In genomic region chr2:30106364-30106763, GRCm38 (mm10) we compare ENCODE assay signal across 10 mouse cellular contexts. TPM values are rescaled to one million over a fixed set of nuclear protein-coding genes. Genes with fewer than 3 reads are reported as not detected.
DNase-seq lines count a peak whose midpoint lies in the region; ATAC-seq and TF ChIP-seq lines count a peak whose summit lies in the region.
"Had no signal": no experiment of that assay in that cellular context is flagged by ENCODE, and none has a peak within 500 bp of the region (broad histone marks: within the 10 kb centered on the region; RNA-seq: fewer than 3 reads in every experiment).

No protein-coding gene starts in this region.

- peaks cover 79% of the 10 kb centered on the region for H3K36me3 ChIP-seq in hindbrain, postnatal 0 days (ENCODE audit: insufficient read depth, low read length)

- H3K4me2 ChIP-seq in hindbrain, postnatal 0 days (ENCODE audit: low read depth, low read length): no peak overlapping the region
- H3K4me2 ChIP-seq: embryonic facial prominence, embryonic 13.5 days; lung, embryonic 15.5 days had no signal

- H3K4me3 ChIP-seq in gastrocnemius, adult 2 months: no peak overlapping the region
- no peak overlapping the region for H3K4me3 ChIP-seq in hindbrain, postnatal 0 days (ENCODE audit: low read length)
- H3K4me3 ChIP-seq: embryonic facial prominence, embryonic 13.5 days; lung, embryonic 15.5 days had no signal

- ATAC-seq in hindbrain, postnatal 0 days: no peak

- peak; percentile 49 for DNase-seq in gastrocnemius, adult 2 months
- no peak for DNase-seq in gastrocnemius, postnatal 25 days
- peak; percentile 42 for DNase-seq in ovary, postnatal 14 days (ENCODE audit: low spot score)
- no peak for DNase-seq in ovary, adult 18-20 months (ENCODE audit: low spot score)
- DNase-seq in adrenal gland, postnatal 10 days: peak; percentile 70
- DNase-seq in hindbrain, postnatal 0 days (ENCODE audit: low spot score): peak; percentile 46
- DNase-seq in lung, postnatal 4 days: peak; percentile 48 to 69
- no peak for DNase-seq in frontal cortex, postnatal 25 days (ENCODE audit: low spot score in 2 of 2)

- no peaks in the 10 kb centered on the region for H3K27me3 ChIP-seq in hindbrain, postnatal 0 days (ENCODE audit: insufficient read depth, low read length)
- H3K27me3 ChIP-seq: embryonic facial prominence, embryonic 13.5 days; lung, embryonic 15.5 days had no signal

- peak; percentile 71 for TF ChIP-seq CTCF in gastrocnemius, adult 2 months (IDR thresholded peaks at IDR 0.05)
- peak; percentile 80 for TF ChIP-seq CTCF in hindbrain, postnatal 0 days (IDR thresholded peaks at IDR 0.05; ENCODE audit: low read depth)

- intact Hi-C loops in gastrocnemius, adult 2 months (cut with DNase I): loop anchor here (10.0 kb wide), 1 partner anchor 58 kb away; no protein-coding TSS in a partner anchor

- H3K9ac ChIP-seq in hindbrain, postnatal 0 days (replicated peaks; ENCODE audit: low read length): no peak overlapping the region
- H3K9ac ChIP-seq: embryonic facial prominence, embryonic 13.5 days; lung, embryonic 15.5 days had no signal

- H3K4me1 ChIP-seq in hindbrain, postnatal 0 days (ENCODE audit: insufficient read depth, low read length): no peaks in the 10 kb centered on the region
- H3K4me1 ChIP-seq: embryonic facial prominence, embryonic 13.5 days; lung, embryonic 15.5 days had no signal

- no peaks in the 10 kb centered on the region for H3K9me3 ChIP-seq in hindbrain, postnatal 0 days (ENCODE audit: low read length)
- H3K9me3 ChIP-seq: embryonic facial prominence, embryonic 13.5 days; lung, embryonic 15.5 days had no signal

- H3K27ac ChIP-seq in gastrocnemius, adult 2 months: no peak overlapping the region
- no peak overlapping the region for H3K27ac ChIP-seq in hindbrain, postnatal 0 days
- H3K27ac ChIP-seq: embryonic facial prominence, embryonic 13.5 days; lung, embryonic 15.5 days had no signal

RNA-seq across cellular contexts. Expression of gene Zdhhc12, which starts 12.9 kb away (rescaled TPM):
- 1 to 10 TPM; 2.0 to 3.5 TPM for total RNA-seq in gastrocnemius, adult 2 months (2021)
- total RNA-seq in gastrocnemius, postnatal 25 days (2021): 1 to 10 TPM; 2.4 to 3.1 TPM
- 10 to 100 TPM; 14.9 to 19.0 TPM for total RNA-seq in adrenal gland, postnatal 10 days (2021)
- 25.4 and 35.0 TPM in 2 replicates for total RNA-seq in hindbrain, postnatal 0 days (2014; rRNA removed)
- 30.2 and 32.2 TPM in 2 replicates for polyA plus RNA-seq in hindbrain, postnatal 0 days (2015; fragmentation: Nextera tagmentation; extraction: Ambion mirVana)

RNA-seq across cellular contexts. Expression of gene Zer1, which starts 18.0 kb away (rescaled TPM):
- total RNA-seq in gastrocnemius, adult 2 months (2021): 10 to 100 TPM; 23.1 to 25.2 TPM
- total RNA-seq in gastrocnemius, postnatal 25 days (2021): 10 to 100 TPM; 20.1 to 20.3 TPM
- 10 to 100 TPM; 29.9 to 45.4 TPM for total RNA-seq in adrenal gland, postnatal 10 days (2021)
- total RNA-seq in hindbrain, postnatal 0 days (2014; rRNA removed): 77.6 and 99.2 TPM in 2 replicates
- polyA plus RNA-seq in hindbrain, postnatal 0 days (2015; fragmentation: Nextera tagmentation; extraction: Ambion mirVana): 14.0 and 14.6 TPM in 2 replicates

RNA-seq across cellular contexts. Expression of gene Tbc1d13, which starts 27.2 kb away (rescaled TPM):
- total RNA-seq in gastrocnemius, adult 2 months (2021): 10 to 100 TPM; 12.9 to 17.5 TPM
- total RNA-seq in gastrocnemius, postnatal 25 days (2021): 10 to 100 TPM; 12.2 to 13.5 TPM
- 10 to 100 TPM; 47.2 to 64.0 TPM for total RNA-seq in adrenal gland, postnatal 10 days (2021)
- 106 and 109 TPM in 2 replicates for total RNA-seq in hindbrain, postnatal 0 days (2014; rRNA removed)
- 9.4 and 10.8 TPM in 2 replicates for polyA plus RNA-seq in hindbrain, postnatal 0 days (2015; fragmentation: Nextera tagmentation; extraction: Ambion mirVana)

RNA-seq across cellular contexts. Expression of gene Pkn3, which starts 28.9 kb away (rescaled TPM):
- 1 to 10 TPM; 3.6 to 4.1 TPM for total RNA-seq in gastrocnemius, adult 2 months (2021)
- 1 to 10 TPM; 3.8 to 5.4 TPM for total RNA-seq in gastrocnemius, postnatal 25 days (2021)
- total RNA-seq in adrenal gland, postnatal 10 days (2021): 10 to 100 TPM in 1 of 2 experiments, 1 to 10 TPM in 1; 6.3 to 10.1 TPM
- total RNA-seq in hindbrain, postnatal 0 days (2014; rRNA removed): 1.2 and 4.5 TPM in 2 replicates
- polyA plus RNA-seq in hindbrain, postnatal 0 days (2015; fragmentation: Nextera tagmentation; extraction: Ambion mirVana): 0.99 and 1.0 TPM in 2 replicates

RNA-seq across cellular contexts. Expression of gene Set, which starts 49.2 kb away (rescaled TPM):
- total RNA-seq in gastrocnemius, adult 2 months (2021): 100 to 1,000 TPM in 1 of 2 experiments, 10 to 100 TPM in 1; 93.8 to 110 TPM
- 10 to 100 TPM; 75.4 to 85.1 TPM for total RNA-seq in gastrocnemius, postnatal 25 days (2021)
- 100 to 1,000 TPM; 216 to 221 TPM for total RNA-seq in adrenal gland, postnatal 10 days (2021)
- total RNA-seq in hindbrain, postnatal 0 days (2014; rRNA removed): 149 and 188 TPM in 2 replicates
- 332 and 334 TPM in 2 replicates for polyA plus RNA-seq in hindbrain, postnatal 0 days (2015; fragmentation: Nextera tagmentation; extraction: Ambion mirVana)

Comparison
In these comparisons a context has a peak if more than half of its experiments do, and no peak if none do; other contexts are left out.
1. DNase-seq: peak in gastrocnemius, adult 2 months (single experiment), ovary, postnatal 14 days (single experiment), adrenal gland, postnatal 10 days (single experiment), hindbrain, postnatal 0 days (single experiment) and lung, postnatal 4 days (2 of 2); none in gastrocnemius, postnatal 25 days (single experiment), ovary, adult 18-20 months (single experiment) and frontal cortex, postnatal 25 days (0 of 2).